Mouse (Mus musculus) embryo, embryonic 11 days (tissue): ENCODE measurements around the gene Sun1.

ENCODE experiments used
- DNase-seq: peaks from one replicate; pipeline ENCODE4 v3.0.0-alpha.2; 2015

Sun1 gene

DNA sequence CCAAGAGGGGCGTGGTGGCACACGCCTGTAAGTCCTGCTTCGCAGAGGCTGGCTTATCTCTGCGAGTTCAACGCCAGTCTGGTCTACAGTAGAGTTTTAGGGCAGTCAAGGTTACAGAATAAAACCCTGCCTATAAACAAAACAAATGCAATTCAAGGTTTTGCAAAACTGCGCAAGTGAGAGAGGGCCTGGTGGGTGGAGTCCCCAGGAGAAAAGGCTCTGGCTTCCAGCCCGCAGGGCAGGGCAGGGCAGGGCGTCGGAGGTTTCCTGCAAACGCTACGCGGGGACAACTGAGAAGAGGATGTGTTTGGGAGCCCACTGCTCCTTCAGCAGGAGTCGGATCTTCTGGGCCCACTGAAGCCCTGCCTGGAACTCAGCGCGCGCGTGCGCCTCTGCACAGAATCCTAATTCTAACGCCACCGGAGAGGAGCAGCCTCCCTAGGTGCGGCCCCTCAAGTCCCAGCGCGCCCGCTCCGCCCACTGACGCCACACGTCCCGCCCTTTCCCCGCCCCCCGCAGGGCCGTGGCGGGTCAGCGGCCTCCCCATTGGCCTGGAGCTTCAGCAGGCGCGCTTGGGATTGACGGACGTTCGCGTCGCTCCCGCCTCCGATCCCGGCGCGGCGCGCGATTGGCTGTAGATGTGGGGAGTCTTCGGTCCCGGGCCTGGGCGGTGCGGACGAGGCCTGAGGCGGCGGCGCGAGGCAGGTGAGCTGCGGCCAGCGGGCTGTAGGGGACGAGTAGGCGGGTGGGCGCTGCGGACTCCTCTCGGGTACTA lies at the start of gene Sun1:
Gene Sun1 (plus strand): TSS at position 643 of the 775 bp plus-strand sequence.
- DNase-seq = peak; percentile 99

GRCm38 (mm10) chr5:139160899-139161298 lies 39.5 kb upstream of the Sun1 start:
- DNase-seq = no peak

- no peak for DNase-seq
These were observed 38.8 kb upstream of the Sun1 start for GRCm38 (mm10) chr5:139161632-139162031.

DNA sequence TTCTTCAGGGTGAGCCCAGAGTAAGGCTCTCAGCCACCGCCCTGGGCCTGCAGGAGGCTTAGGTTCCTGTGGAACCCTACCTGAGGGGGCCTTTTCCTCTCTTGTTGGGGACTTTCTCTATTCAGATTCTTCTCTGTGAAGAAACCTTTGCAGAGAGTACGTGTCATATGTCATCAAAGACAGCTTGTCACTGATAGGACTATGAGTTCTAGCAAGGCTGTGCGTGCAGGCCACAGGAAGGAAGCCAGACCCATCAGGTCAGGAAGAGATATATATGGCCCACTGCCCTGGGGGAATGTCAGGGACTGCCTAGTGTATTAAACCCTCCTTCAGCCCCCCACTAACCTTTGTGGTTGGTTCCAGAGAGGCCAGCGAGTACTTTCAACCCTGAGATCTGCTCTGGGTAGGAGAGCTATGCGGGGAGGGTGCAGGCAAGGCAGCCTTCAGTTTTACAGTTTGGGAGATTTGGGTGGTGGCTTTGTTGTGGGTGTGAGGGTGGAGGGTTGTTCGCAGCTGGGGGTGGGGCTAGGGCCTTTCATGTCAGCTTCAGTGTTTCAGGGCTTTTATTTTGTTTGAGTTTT lies 33.6 kb upstream of the Sun1 start:
- DNase-seq = no peak

DNA sequence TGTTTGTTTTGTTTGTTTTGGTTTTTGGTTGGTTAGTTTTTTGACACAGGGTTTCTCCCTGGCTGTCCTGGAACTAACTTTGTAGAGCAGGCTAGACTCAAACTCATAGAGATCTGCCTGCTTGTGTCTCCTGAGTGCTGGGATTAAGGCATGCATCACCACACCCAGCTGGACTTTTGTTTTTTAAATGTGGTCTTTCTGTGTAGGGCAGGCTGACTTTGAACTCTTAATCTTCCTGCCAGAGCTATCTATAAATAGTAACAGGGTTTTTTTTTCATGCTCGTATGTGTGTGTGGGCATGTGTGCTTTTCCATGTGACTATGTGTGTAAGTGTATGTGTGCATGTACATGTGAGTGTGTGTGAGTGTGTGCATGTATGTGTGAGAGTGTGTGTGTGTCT lies 32.9 kb upstream of the Sun1 start:
- DNase-seq = no peak

- no peak for DNase-seq
These were observed 28.5 kb upstream of the Sun1 start for GRCm38 (mm10) chr5:139171929-139172328.

- DNase-seq = no peak
These were observed 26.3 kb upstream of the Sun1 start for GRCm38 (mm10) chr5:139174141-139174540.

DNA sequence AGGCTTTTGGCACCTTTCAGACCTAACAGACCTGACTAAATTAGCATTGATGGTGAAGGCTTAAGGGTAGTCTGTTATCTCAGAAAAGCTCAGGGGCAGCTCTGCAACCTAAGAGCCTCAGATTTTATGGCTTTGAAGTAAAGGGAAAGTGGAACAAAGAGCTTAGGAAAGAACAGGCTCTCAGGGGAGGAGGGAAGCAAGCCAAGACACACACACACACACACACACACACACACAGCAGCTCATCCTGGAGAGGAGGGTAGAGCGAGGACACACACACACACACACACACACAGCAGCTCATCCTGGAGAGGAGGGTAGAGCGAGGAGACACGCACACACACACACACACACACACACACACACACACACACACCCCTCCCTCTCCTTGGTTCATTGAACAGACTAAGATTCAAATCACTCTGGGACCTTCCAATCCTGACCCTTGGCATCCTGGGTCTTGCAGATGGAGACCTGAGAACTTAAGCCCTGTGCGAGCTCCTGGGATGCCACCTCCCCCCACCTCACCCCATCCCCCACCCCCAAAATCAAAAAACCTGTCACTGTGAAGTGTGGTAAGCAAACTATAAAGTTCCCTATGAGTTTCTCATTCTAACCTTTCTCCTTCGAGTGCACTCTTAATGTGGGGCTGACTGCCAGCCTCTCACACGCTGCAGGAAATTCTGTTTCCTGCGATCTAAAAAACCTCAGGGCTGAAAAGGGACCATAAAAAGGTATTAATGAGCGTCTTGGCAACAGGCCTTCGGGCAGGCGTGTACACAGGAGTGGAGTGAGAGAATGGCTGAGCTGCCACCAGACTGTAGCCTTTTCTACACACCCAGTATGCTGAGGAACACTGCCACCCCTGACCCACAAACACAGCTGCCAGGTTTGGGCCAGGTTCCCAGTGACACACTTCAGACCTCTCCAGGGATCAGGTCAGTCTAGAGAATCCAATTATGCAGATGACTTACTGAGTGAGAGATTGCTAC lies 25.6 kb upstream of the Sun1 start:
- DNase-seq = peak; percentile 17

DNA sequence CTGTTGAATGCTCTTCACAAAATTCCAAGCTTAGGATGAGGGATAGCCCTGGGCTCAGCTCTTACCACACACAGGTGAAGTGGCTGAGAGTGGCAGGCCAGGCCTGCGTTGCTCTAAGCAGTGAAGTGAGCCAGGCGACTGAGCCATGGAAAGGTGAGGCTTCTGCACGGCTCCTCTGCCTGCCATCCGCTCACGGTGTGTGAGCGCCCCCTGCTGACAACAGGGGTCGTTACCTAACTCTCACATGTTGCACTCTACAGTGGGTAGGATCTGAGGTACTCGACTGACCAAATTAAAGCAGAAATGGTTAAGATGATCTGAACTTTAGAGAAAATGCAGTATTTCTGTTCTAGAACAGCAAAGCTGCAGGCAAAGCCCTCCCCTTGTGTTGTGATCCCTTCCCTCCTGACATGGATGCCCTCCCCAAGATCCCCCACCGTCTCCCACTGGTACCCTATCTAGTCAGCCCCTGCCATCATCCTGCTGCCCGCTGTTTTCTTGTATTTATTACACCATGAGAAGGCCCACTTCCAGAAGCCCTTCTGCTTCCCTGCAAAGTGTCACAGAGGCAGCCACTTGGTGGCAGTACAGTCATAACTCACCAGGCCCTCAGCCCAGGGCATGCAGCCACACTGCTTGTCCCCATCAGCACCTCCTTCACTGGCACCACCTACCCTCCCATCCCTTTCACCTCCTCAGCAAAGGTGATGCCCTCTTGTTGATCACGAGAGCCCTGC lies 21.4 kb upstream of the Sun1 start:
- peak; percentile 87 for DNase-seq

DNA sequence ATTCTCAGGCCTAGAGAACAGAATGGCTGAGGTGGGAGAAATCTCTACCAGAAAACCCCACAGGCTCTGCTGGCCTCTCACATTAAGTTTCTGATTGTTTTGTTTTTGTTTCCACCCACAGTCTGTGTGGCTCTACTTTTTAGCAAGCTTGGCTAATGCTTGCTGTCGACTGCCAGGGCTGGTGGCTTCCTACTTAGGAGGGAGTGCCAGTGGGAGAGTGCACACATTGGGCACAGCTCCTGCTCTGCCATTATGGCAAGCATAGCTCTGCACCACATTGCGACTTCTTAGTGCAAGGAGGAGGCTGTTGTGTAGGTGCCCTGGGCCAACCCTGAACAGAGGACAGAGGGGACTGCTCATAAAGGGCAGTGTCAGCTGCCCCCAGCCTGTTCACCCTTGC lies 17.3 kb upstream of the Sun1 start:
- no peak for DNase-seq

GRCm38 (mm10) chr5:139183601-139184000 lies 16.8 kb upstream of the Sun1 start:
- DNase-seq = no peak

DNA sequence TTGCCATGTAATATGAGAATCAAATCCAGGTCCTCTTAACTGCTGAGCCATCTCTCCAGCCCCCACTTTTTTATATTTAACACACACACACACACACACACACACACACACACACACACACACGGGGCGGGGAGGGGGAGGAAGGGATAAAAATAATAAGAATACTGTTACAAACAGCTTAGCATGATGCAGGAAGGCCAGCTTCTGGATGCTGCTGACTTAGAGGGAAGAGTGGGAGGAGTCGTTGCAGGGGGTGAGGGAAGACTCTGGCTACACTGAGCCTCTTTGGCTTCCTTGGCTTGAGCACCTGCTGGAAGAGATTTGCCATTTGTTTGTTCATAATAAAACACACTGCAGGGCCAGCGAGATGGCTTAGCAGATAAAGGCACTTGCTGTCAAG lies 15.5 kb upstream of the Sun1 start:
- DNase-seq = no peak

- DNase-seq = no peak
These were observed 10.7 kb upstream of the Sun1 start for GRCm38 (mm10) chr5:139189726-139190125.

GRCm38 (mm10) chr5:139190958-139191357 lies 9.5 kb upstream of the Sun1 start:
- DNase-seq = no peak

GRCm38 (mm10) chr5:139198779-139199178 lies 1.7 kb upstream of the Sun1 start:
- no peak for DNase-seq

DNA sequence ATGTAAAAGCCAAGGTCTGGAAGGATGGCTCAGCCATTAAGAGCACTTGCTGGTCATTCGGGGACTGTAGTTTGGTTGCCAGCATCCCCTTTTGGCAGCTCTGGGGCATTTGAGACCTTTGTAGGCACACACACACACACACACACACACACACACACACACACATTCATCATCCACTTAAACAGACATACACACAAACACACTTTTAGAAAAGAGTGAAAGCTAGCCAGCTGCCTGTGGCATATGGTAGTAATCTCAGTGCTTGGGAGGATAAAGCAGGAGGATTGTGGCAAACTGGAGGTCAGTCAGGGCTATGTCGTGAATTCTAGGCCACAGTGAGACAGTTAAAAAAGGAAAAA lies 822 bp upstream of the Sun1 start:
- DNase-seq = no peak

- peak; percentile 30 for DNase-seq
These were observed 533 bp downstream of the Sun1 start for GRCm38 (mm10) chr5:139200770-139201569.

- DNase-seq = no peak
These were observed 1.7 kb downstream of the Sun1 start for GRCm38 (mm10) chr5:139202127-139202526.

GRCm38 (mm10) chr5:139203312-139203711 lies 2.9 kb downstream of the Sun1 start:
- no peak for DNase-seq

- DNase-seq = no peak
These were observed 5.6 kb downstream of the Sun1 start for GRCm38 (mm10) chr5:139206081-139206480.

DNA sequence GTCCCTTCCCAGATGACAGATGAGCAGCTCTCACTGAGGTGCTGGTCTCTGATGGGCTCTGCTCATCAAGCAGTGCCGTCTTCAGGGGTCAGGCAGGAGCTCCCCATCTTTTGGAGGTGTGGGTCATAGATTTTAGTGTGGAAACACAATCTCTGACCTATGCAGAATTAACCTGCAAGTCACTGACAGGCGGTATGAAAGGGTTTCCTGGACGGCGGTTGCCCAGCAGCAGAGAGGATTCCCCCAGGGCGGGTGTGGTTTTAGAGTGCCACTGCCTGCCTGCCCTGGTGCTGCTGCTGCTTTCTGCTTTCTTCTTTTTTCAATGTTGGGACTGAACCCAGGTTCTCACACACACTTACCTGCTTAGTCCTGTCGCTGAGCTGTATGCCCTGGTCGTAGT lies 6.1 kb downstream of the Sun1 start:
- DNase-seq = no peak

- no peak for DNase-seq
These were observed 7.7 kb downstream of the Sun1 start for GRCm38 (mm10) chr5:139208183-139208582.
